Mouse (Mus musculus) lung, embryonic 15.5 days (tissue): Measurements from ENCODE around the gene Acsm2. TPM values are rescaled to one million over a fixed set of nuclear protein-coding genes. Genes with fewer than 3 reads are reported as not detected.

Source experiments
- ATAC-seq: fragments of 200-750 bp; cut with Nextera tagmentation; 2 replicates; pipeline ENCODE4 v1.8.0; 2017; ENCODE audit warnings: moderate number of reproducible peaks, borderline replicate concordance; ENCODE audit not compliant: low FRiP score, low TSS enrichment; ENCODE audit errors: extremely low read depth
- H3K27ac ChIP-seq: fragments of 300-500 bp; sonication (generic); 2 replicates; pipeline ENCODE4 v1.5.1; 2015; ENCODE audit warnings: moderate library complexity, mild to moderate bottlenecking, inconsistent platforms
- H3K27me3 ChIP-seq: fragments of 300-500 bp; sonication (generic); 2 replicates; pipeline ENCODE4 v1.6.1; 2015; ENCODE audit warnings: inconsistent platforms
- H3K36me3 ChIP-seq: fragments of 300-500 bp; sonication (generic); 2 replicates; pipeline ENCODE4 v1.6.1; 2015; ENCODE audit warnings: inconsistent platforms
- H3K4me1 ChIP-seq: fragments of 300-500 bp; sonication (generic); 2 replicates; pipeline ENCODE4 v1.6.1; 2015; ENCODE audit warnings: inconsistent platforms
- H3K4me2 ChIP-seq: fragments of 300-500 bp; sonication (generic); 2 replicates; pipeline ENCODE4 v1.6.1; 2015; ENCODE audit warnings: inconsistent platforms, mild to moderate bottlenecking, moderate library complexity
- H3K4me3 ChIP-seq: fragments of 300-500 bp; sonication (generic); 2 replicates; pipeline ENCODE4 v1.5.1; 2015; ENCODE audit warnings: mild to moderate bottlenecking, inconsistent platforms
- H3K9ac ChIP-seq: fragments of 300-500 bp; sonication (generic); 2 replicates; pipeline ENCODE4 v1.6.1; 2015; ENCODE audit warnings: inconsistent platforms
- H3K9me3 ChIP-seq: fragments of 300-500 bp; sonication (generic); 2 replicates; pipeline ENCODE4 v1.6.1; 2016; ENCODE audit warnings: inconsistent platforms
- WGBS: fragments of 180-500 bp; shearing (Covaris S2); methylation state at CpG from one replicate; pipeline ENCODE4 v1.1.7; 2015; 5-methylcytosine and 5-hydroxymethylcytosine counted together
- polyA plus RNA-seq: library from polyadenylated mRNA; unstranded; fragments of >200 nt; fragmentation: Nextera tagmentation; extraction: Ambion mirVana; gene quantifications from 2 replicates; pipeline ENCODE4 v1.2.1, GENCODE M21; 2015

The Acsm2 gene
- polyA plus RNA-seq, result 0.20 TPM in 1 of 2 replicates, not detected in the other

- H3K27ac ChIP-seq, result no peak within 1 kb of the TSS
- 69% methylated on average over 1 of the region's 1 CpGs for WGBS
- H3K9ac ChIP-seq, result no peak within 1 kb of the TSS
- H3K4me2 ChIP-seq, result no peak within 1 kb of the TSS
- H3K27me3 ChIP-seq, result no peaks in the 10 kb centered on the region
- no peaks in the 10 kb centered on the region for H3K9me3 ChIP-seq
- no peak for ATAC-seq
- no peak within 1 kb of the TSS for H3K4me3 ChIP-seq
- H3K36me3 ChIP-seq, result no peaks in the 10 kb centered on the region
- no peaks in the 10 kb centered on the region for H3K4me1 ChIP-seq
Measured at GRCm38 (mm10) chr7:119554040-119554439, at the start of gene Acsm2. Gene Acsm2 (plus strand): TSS chr7:119554340.

GRCm38 (mm10) chr7:119511143-119511542, 43.0 kb upstream of the Acsm2 start:
- H3K4me3 ChIP-seq, result no peak overlapping the region
- no peaks in the 10 kb centered on the region for H3K27me3 ChIP-seq
- no peak overlapping the region for H3K4me2 ChIP-seq
- ATAC-seq, result no peak
- no peaks in the 10 kb centered on the region for H3K36me3 ChIP-seq
- 75% methylated on average over 4 of the region's 4 CpGs for WGBS
- H3K4me1 ChIP-seq, result no peaks in the 10 kb centered on the region
- no peak overlapping the region for H3K9ac ChIP-seq
- H3K9me3 ChIP-seq, result no peaks in the 10 kb centered on the region
- no peak overlapping the region for H3K27ac ChIP-seq

- no peak overlapping the region for H3K27ac ChIP-seq
- H3K9me3 ChIP-seq, result no peaks in the 10 kb centered on the region
- no peaks in the 10 kb centered on the region for H3K4me1 ChIP-seq
- no peak overlapping the region for H3K9ac ChIP-seq
- no peak overlapping the region for H3K4me3 ChIP-seq
- H3K36me3 ChIP-seq, result no peaks in the 10 kb centered on the region
- H3K4me2 ChIP-seq, result no peak overlapping the region
- no peak for ATAC-seq
- H3K27me3 ChIP-seq, result no peaks in the 10 kb centered on the region
- WGBS, result 30% methylated on average over 7 of the region's 7 CpGs
Measured at GRCm38 (mm10) chr7:119513056-119513455, 41.1 kb upstream of the Acsm2 start.

GRCm38 (mm10) chr7:119515492-119516271, 38.5 kb upstream of the Acsm2 start:
- 61% methylated on average over 10 of the region's 10 CpGs for WGBS
- ATAC-seq, result no peak
- no peaks in the 10 kb centered on the region for H3K9me3 ChIP-seq
- no peaks in the 10 kb centered on the region for H3K36me3 ChIP-seq
- H3K9ac ChIP-seq, result no peak overlapping the region
- no peaks in the 10 kb centered on the region for H3K27me3 ChIP-seq
- no peak overlapping the region for H3K4me2 ChIP-seq
- no peaks in the 10 kb centered on the region for H3K4me1 ChIP-seq
- H3K27ac ChIP-seq, result no peak overlapping the region
- H3K4me3 ChIP-seq, result no peak overlapping the region

DNA sequence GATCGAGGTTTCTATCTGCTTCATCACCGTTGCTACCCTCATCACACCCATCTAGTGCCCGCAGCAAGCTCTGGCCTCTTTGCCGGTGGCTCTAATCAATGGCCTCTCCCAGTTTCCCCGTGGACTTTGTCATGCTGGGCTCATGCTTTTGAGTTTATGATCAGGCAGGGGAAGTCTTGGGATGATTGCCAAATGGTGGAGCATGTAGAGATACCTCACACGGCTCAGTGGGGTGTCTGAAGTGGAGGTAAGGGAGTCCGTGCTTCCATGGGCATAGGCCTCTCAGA, 37.9 kb upstream of the Acsm2 start:
- Histone ChIP-seq H3K4me3 (no peak overlapping the region), H3K4me1 (no peaks in the 10 kb centered on the region), H3K9me3 (no peaks in the 10 kb centered on the region), H3K27me3 (no peaks in the 10 kb centered on the region), H3K4me2 (no peak overlapping the region), H3K9ac (no peak overlapping the region), H3K27ac (no peak overlapping the region), H3K36me3 (no peaks in the 10 kb centered on the region)
- WGBS, result 76% methylated on average over 7 of the region's 7 CpGs
- no peak; the same call in 1 of the 2 replicates for ATAC-seq

DNA sequence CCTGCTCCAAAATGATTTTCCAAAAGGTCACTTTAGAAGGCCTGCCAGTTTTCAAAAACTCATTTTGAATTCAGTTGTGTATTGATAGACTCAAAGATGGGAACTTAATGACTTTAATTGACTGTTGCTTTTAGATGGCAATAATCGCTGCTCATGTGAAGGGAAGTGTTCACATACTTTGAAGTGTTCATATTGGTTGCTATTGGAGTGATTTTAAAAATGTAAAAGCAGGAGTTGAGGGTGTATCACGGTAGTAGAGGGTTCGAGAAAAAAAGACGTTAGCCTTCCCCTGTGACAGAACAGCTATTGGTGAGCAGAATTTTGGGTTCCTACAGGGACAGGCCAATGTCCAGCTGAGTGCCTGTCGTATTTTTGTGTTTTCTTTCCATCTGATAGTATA, 35.0 kb upstream of the Acsm2 start, which contains the start of gene Acsm5:
Acsm5 (plus strand) TSS at position 301 of the 400 bp plus-strand sequence.
- 68% methylated on average over 5 of the region's 5 CpGs for WGBS
- ATAC-seq, result no peak

GRCm38 (mm10) chr7:119519654-119520053, 34.5 kb upstream of the Acsm2 start:
- Histone ChIP-seq H3K4me3 (no peak overlapping the region), H3K27ac (no peak overlapping the region), H3K4me1 (no peaks in the 10 kb centered on the region), H3K36me3 (no peaks in the 10 kb centered on the region), H3K9ac (no peak overlapping the region), H3K27me3 (no peaks in the 10 kb centered on the region), H3K9me3 (no peaks in the 10 kb centered on the region), H3K4me2 (no peak overlapping the region)
- no peak for ATAC-seq
- 38% methylated on average over 5 of the region's 5 CpGs for WGBS

More for the DNA sequence above, 35.0 kb upstream of the Acsm2 start, which contains the start of gene Acsm5:
- no peaks in the 10 kb centered on the region for H3K9me3 ChIP-seq
- no peaks in the 10 kb centered on the region for H3K27me3 ChIP-seq
- H3K4me3 ChIP-seq, result no peak within 1 kb of the TSS
- H3K9ac ChIP-seq, result no peak within 1 kb of the TSS
- no peaks in the 10 kb centered on the region for H3K4me1 ChIP-seq
- no peaks in the 10 kb centered on the region for H3K36me3 ChIP-seq
- no peak within 1 kb of the TSS for H3K27ac ChIP-seq
- H3K4me2 ChIP-seq, result no peak within 1 kb of the TSS

DNA sequence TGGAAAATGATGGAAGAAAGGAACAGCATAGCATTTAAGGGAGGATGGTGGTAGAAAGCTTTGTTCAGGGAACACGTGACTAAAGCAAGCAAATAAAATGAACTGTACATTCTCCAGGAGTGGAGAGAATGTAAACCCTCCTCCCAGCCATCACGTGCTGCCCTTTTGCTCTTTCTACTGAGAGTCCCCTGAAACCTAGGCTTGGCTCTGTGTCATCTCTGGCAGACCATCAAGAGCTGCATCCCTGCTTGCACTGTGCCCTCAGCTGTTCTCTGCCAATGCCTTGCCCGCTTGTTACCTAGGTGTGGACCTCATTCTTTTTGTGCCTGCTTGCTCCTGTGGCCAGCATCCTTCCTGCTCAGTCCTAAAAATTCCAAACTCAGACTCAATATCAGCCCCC, 32.3 kb upstream of the Acsm2 start:
- no peaks in the 10 kb centered on the region for H3K36me3 ChIP-seq
- no peaks in the 10 kb centered on the region for H3K27me3 ChIP-seq
- H3K4me1 ChIP-seq, result 0 out of 2 replicates have a peak, but pooled peaks cover 6% of the 10 kb centered on the region
- H3K9ac ChIP-seq, result no peak overlapping the region
- no peak for ATAC-seq
- H3K9me3 ChIP-seq, result no peaks in the 10 kb centered on the region
- no peak overlapping the region for H3K27ac ChIP-seq
- H3K4me2 ChIP-seq, result no peak overlapping the region
- WGBS, result 70% methylated on average over 3 of the region's 3 CpGs
- no peak overlapping the region for H3K4me3 ChIP-seq

- Histone ChIP-seq H3K4me2 (no peak overlapping the region), H3K27me3 (no peaks in the 10 kb centered on the region), H3K9ac (no peak overlapping the region), H3K27ac (no peak overlapping the region), H3K36me3 (no peaks in the 10 kb centered on the region), H3K9me3 (no peaks in the 10 kb centered on the region), H3K4me3 (no peak overlapping the region), H3K4me1 (0 out of 2 replicates have a peak, but pooled peaks cover 6% of the 10 kb centered on the region)
- WGBS, result 70% methylated on average over 1 of the region's 1 CpGs
- no peak for ATAC-seq
Measured at GRCm38 (mm10) chr7:119522385-119522784, 31.8 kb upstream of the Acsm2 start.

DNA sequence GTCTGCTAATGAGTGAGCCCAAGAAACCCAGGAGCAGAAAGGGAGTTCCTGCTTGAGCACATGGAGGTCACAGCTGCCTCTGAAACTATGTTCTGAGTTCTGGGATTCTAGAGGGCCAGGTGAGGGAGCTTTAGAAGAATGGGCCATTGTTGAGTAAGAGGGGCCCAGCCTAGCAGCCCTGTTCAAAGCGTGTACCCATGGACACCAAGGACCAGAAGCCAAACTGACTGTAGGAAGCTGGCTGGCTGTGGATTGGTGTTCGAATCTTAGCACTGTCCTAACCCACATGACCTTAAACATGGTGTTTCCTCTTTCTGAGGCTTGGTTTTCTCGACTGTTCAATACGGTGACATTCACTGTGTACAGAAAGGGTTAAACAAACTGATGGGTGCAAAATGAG, 30.8 kb upstream of the Acsm2 start, which contains the start of gene Pdilt:
Pdilt (minus strand) TSS at position 101 of the 400 bp plus-strand sequence.
- Histone ChIP-seq H3K9ac (no peak within 1 kb of the TSS), H3K36me3 (no peaks in the 10 kb centered on the region), H3K27me3 (no peaks in the 10 kb centered on the region), H3K27ac (no peak within 1 kb of the TSS), H3K4me1 (0 out of 2 replicates have a peak, but pooled peaks cover 6% of the 10 kb centered on the region), H3K4me2 (no peak within 1 kb of the TSS), H3K9me3 (no peaks in the 10 kb centered on the region), H3K4me3 (no peak within 1 kb of the TSS)
- no peak for ATAC-seq
- WGBS, result 54% methylated on average over 4 of the region's 4 CpGs

GRCm38 (mm10) chr7:119525881-119526281, 28.3 kb upstream of the Acsm2 start:
- Histone ChIP-seq H3K36me3 (no peaks in the 10 kb centered on the region), H3K4me3 (no peak overlapping the region), H3K4me1 (0 out of 2 replicates have a peak, but pooled peaks cover 6% of the 10 kb centered on the region), H3K9me3 (no peaks in the 10 kb centered on the region), H3K9ac (no peak overlapping the region), H3K27ac (no peak overlapping the region), H3K4me2 (no peak overlapping the region), H3K27me3 (no peaks in the 10 kb centered on the region)
- WGBS, result 16% methylated on average over 2 of the region's 2 CpGs
- ATAC-seq, result no peak

DNA sequence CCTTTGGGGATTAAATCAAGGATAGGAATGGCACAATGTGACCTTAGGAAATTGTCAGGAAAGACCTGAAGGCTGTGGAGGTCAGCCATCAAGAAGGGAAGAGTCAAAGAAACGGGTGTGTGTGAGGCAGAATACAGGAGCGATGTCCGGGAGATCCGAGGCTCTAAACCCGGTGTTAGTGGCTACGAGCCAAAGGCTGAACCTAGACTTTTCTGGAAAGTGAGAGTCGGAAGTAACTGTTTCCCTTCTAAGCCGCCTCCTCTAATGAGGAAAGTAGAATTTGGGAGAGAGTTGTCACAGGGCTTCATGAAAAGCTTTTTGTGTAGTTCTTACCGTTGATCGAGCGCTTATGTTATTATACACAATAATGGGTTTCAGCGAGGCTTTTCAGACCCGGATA, 27.7 kb upstream of the Acsm2 start:
- H3K27ac ChIP-seq, result no peak overlapping the region
- no peak for ATAC-seq
- H3K9ac ChIP-seq, result no peak overlapping the region

More for the DNA sequence above, 27.7 kb upstream of the Acsm2 start:
- no peaks in the 10 kb centered on the region for H3K36me3 ChIP-seq
- no peaks in the 10 kb centered on the region for H3K27me3 ChIP-seq
- H3K4me3 ChIP-seq, result no peak overlapping the region
- H3K4me2 ChIP-seq, result no peak overlapping the region
- 71% methylated on average over 13 of the region's 13 CpGs for WGBS
- 0 out of 2 replicates have a peak, but pooled peaks cover 6% of the 10 kb centered on the region for H3K4me1 ChIP-seq
- no peaks in the 10 kb centered on the region for H3K9me3 ChIP-seq
